Mouse (Mus musculus): ENCODE results near the gene Foxred2. TPM values are rescaled to one million over a fixed set of nuclear protein-coding genes. Genes with fewer than 3 reads are reported as not detected.
A peak's percentile ranks its signal among the peaks of the same experiment; 100 is the strongest.

Gene Foxred2
- polyA plus RNA-seq, 1 experiment from 2014 or later = 2.5 TPM

GRCm38 (mm10) chr15:77911065-77911464, 45.5 kb downstream of the Foxred2 start:
- Histone ChIP-seq H3K27me3 (replicated peaks) (no peaks in the 10 kb centered on the region), H3K27ac (no peak overlapping the region), H3K4me1 (replicated peaks) (peaks cover 12% of the 10 kb centered on the region), H3K36me3 (peaks cover 17% of the 10 kb centered on the region), H3K4me2 (replicated peaks) (no peak overlapping the region), H3K9me3 (no peaks in the 10 kb centered on the region), H3K4me3 (replicated peaks) (no peak overlapping the region), H3K9ac (no peak overlapping the region)
- peak; percentile 73 for ATAC-seq
- 33% methylated on average over 2 of the region's 2 CpGs for WGBS

GRCm38 (mm10) chr15:77907646-77908518, 48.6 kb downstream of the Foxred2 start:
- Histone ChIP-seq H3K4me2 (replicated peaks) (no peak overlapping the region), H3K27ac (peak overlapping the region; percentile 34; the same call in 1 of the 2 replicates), H3K27me3 (replicated peaks) (no peaks in the 10 kb centered on the region), H3K4me1 (replicated peaks) (peaks cover 31% of the 10 kb centered on the region), H3K9ac (no peak overlapping the region), H3K4me3 (replicated peaks) (no peak overlapping the region), H3K36me3 (no peaks in the 10 kb centered on the region), H3K9me3 (no peaks in the 10 kb centered on the region)
- WGBS = 44% methylated on average over 9 of the region's 9 CpGs
- ATAC-seq = 0 out of 2 replicates have a peak, but pooled peaks have one; percentile 30

DNA sequence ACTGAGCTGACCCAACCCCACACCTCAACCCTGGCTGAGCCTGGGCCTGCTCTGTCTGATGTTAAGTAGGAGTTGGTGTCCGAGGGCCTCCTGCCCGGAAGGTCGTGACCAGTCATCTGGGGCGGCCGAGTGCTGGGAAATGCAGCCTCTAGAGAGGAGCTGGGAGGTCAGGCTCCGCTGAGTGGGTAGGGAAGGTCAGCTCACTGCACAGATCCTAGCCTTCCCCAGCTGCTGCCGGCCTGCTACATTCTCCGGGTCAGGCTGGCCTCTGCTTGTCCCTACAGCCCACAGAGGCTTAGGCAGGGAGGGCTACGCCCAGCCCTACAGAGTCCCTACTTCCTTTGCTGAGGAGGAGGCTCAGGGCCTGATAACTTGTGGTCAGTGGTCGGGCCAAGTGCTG, 50.0 kb downstream of the Foxred2 start:
- no peak for ATAC-seq

GRCm38 (mm10) chr15:77906081-77906480, 50.4 kb downstream of the Foxred2 start:
- Histone ChIP-seq H3K27ac (peak overlapping the region; percentile 87; the same call in 1 of the 2 replicates), H3K4me2 (replicated peaks) (peak overlapping the region; percentile 69; the same call in 1 of the 2 replicates), H3K9me3 (no peaks in the 10 kb centered on the region), H3K4me3 (replicated peaks) (no peak overlapping the region), H3K4me1 (replicated peaks) (peaks cover 25% of the 10 kb centered on the region), H3K9ac (no peak overlapping the region), H3K27me3 (replicated peaks) (no peaks in the 10 kb centered on the region), H3K36me3 (no peaks in the 10 kb centered on the region)
- no peak for ATAC-seq
- 76% methylated on average over 8 of the region's 8 CpGs for WGBS

More for the DNA sequence above, 50.0 kb downstream of the Foxred2 start:
- Histone ChIP-seq H3K9ac (no peak overlapping the region), H3K27ac (0 out of 2 replicates have a peak overlapping the region, but pooled peaks have one; percentile 87), H3K9me3 (no peaks in the 10 kb centered on the region), H3K4me1 (replicated peaks) (peaks cover 27% of the 10 kb centered on the region), H3K4me2 (replicated peaks) (no peak overlapping the region), H3K4me3 (replicated peaks) (no peak overlapping the region), H3K36me3 (no peaks in the 10 kb centered on the region), H3K27me3 (replicated peaks) (no peaks in the 10 kb centered on the region)
- WGBS = 62% methylated on average over 10 of the region's 10 CpGs

DNA sequence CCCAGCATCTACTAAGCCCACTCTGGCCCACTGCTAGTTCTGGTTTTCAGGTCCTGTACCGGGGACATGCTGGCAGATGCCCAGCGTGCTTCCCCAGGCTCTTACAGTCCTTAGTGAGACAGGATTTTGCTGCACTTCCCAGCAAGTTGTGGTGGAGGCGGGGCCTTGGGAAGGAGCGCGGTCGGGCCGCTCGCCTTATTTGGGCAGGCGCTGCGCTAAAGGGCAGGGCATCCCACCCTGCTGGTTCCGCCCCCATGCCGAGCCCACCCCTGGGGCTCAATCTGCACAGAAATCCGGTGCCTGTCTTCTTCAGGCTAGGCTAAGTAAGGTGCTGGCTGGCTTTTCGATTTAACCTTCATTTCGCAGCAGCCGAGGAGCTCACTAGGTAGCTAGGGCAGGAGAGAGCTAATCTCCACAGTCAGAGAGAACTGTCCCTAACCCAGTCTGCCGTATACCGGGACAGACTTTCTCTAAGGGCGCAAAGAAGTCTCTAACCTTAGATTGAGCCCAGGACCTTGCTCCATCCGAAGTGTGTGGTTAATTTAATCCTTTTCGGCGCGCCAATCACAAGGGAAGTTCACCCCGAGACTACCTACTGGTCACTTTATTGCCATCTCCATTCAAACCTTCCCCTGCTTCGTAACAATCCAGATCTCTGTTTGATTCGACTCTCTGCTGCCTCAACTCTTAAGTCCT, 51.1 kb downstream of the Foxred2 start:
- Histone ChIP-seq H3K27ac (peak overlapping the region; percentile 87), H3K4me3 (replicated peaks) (peak overlapping the region; percentile 28), H3K9me3 (no peaks in the 10 kb centered on the region), H3K27me3 (replicated peaks) (no peaks in the 10 kb centered on the region), H3K36me3 (no peaks in the 10 kb centered on the region), H3K9ac (peak overlapping the region; percentile 42), H3K4me2 (replicated peaks) (peak overlapping the region; percentile 69), H3K4me1 (replicated peaks) (peaks cover 20% of the 10 kb centered on the region)
- WGBS = 9% methylated on average over 26 of the region's 26 CpGs
- ATAC-seq = peak; percentile 87

- Histone ChIP-seq H3K4me1 (replicated peaks) (peaks cover 20% of the 10 kb centered on the region), H3K27me3 (replicated peaks) (no peaks in the 10 kb centered on the region), H3K9ac (no peak overlapping the region), H3K36me3 (no peaks in the 10 kb centered on the region), H3K27ac (peak overlapping the region; percentile 87), H3K9me3 (no peaks in the 10 kb centered on the region), H3K4me3 (replicated peaks) (no peak overlapping the region), H3K4me2 (replicated peaks) (peak overlapping the region; percentile 69; the same call in 1 of the 2 replicates)
- no peak for ATAC-seq
- WGBS = 22% methylated on average over 12 of the region's 12 CpGs
Observed at GRCm38 (mm10) chr15:77904363-77904892, 52.1 kb downstream of the Foxred2 start.

- 56% methylated on average over 5 of the region's 5 CpGs for WGBS
- Histone ChIP-seq H3K36me3 (no peaks in the 10 kb centered on the region), H3K4me1 (replicated peaks) (peaks cover 20% of the 10 kb centered on the region), H3K27me3 (replicated peaks) (no peaks in the 10 kb centered on the region), H3K9ac (no peak overlapping the region), H3K27ac (no peak overlapping the region; the same call in 1 of the 2 replicates), H3K4me3 (replicated peaks) (no peak overlapping the region), H3K4me2 (replicated peaks) (no peak overlapping the region), H3K9me3 (no peaks in the 10 kb centered on the region)
- ATAC-seq = no peak
Observed at GRCm38 (mm10) chr15:77903176-77903575, 53.3 kb downstream of the Foxred2 start.

GRCm38 (mm10) chr15:77894926-77895325, 61.6 kb downstream of the Foxred2 start:
- Histone ChIP-seq H3K36me3 (no peaks in the 10 kb centered on the region), H3K4me2 (replicated peaks) (no peak overlapping the region), H3K27ac (no peak overlapping the region), H3K4me3 (replicated peaks) (no peak overlapping the region), H3K9ac (no peak overlapping the region), H3K27me3 (replicated peaks) (no peaks in the 10 kb centered on the region), H3K4me1 (replicated peaks) (0 out of 2 replicates have a peak, but pooled peaks cover 3% of the 10 kb centered on the region), H3K9me3 (no peaks in the 10 kb centered on the region)
- ATAC-seq = no peak
- WGBS = 83% methylated on average over 13 of the region's 14 CpGs

GRCm38 (mm10) chr15:77893292-77893691, 63.2 kb downstream of the Foxred2 start:
- no peaks in the 10 kb centered on the region for H3K9me3 ChIP-seq
- no peak overlapping the region for H3K4me3 ChIP-seq (replicated peaks)
- H3K27me3 ChIP-seq (replicated peaks) = no peaks in the 10 kb centered on the region
- no peak overlapping the region for H3K9ac ChIP-seq
- ATAC-seq = no peak
- WGBS = 71% methylated on average over 10 of the region's 10 CpGs
- no peak overlapping the region for H3K4me2 ChIP-seq (replicated peaks)
- no peaks in the 10 kb centered on the region for H3K36me3 ChIP-seq
- no peak overlapping the region for H3K27ac ChIP-seq
- H3K4me1 ChIP-seq (replicated peaks) = 0 out of 2 replicates have a peak, but pooled peaks cover 6% of the 10 kb centered on the region

DNA sequence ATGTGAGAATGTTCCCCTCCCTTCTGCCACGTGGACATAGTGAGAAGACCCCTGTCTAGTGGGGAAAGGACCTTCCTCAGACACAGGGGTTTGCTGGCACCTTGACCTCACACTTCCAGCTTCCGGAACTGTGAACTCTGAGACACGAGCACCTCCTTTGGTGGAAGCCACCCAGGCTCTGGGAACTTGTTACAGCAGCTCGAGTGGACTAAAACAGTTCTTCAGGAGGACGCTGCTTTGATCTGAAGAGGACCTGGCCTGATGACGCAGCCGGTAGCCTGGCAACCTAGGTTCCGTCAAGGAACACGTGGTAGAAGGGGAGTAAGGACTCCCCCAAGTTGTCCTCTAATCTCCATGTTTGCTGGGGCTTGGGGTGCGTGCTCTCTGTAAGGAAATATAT, 64.1 kb downstream of the Foxred2 start:
- H3K4me3 ChIP-seq (replicated peaks) = no peak overlapping the region
- no peak for ATAC-seq
- H3K4me1 ChIP-seq (replicated peaks) = 0 out of 2 replicates have a peak, but pooled peaks cover 6% of the 10 kb centered on the region
- no peak overlapping the region for H3K27ac ChIP-seq
- no peaks in the 10 kb centered on the region for H3K27me3 ChIP-seq (replicated peaks)
- no peaks in the 10 kb centered on the region for H3K9me3 ChIP-seq
- no peak overlapping the region for H3K4me2 ChIP-seq (replicated peaks)
- H3K9ac ChIP-seq = no peak overlapping the region
- H3K36me3 ChIP-seq = no peaks in the 10 kb centered on the region
- 89% methylated on average over 10 of the region's 10 CpGs for WGBS

DNA sequence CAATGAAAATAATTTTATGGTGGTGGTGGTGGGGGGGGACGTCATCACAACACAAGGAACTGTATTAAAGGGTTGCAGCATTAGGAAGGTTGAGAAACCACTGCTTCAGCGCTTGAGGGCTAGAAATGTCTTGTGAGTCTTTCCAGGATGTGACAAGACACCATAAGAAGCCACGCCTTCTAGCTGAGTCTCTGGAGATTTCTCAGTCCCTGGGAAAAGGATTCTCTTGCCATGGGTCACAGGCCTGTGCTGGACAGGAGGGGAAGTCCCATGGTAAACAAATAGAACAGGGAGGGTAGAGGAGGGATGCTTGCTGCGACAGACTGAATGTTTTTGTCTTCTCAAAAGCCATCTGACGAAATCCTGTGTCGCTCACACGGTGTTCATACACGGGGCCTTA, 64.8 kb downstream of the Foxred2 start:
- H3K36me3 ChIP-seq = no peaks in the 10 kb centered on the region
- no peak overlapping the region for H3K27ac ChIP-seq
- ATAC-seq = no peak; the same call in 1 of the 2 replicates
- 0 out of 2 replicates have a peak, but pooled peaks cover 6% of the 10 kb centered on the region for H3K4me1 ChIP-seq (replicated peaks)
- WGBS = 66% methylated on average over 8 of the region's 8 CpGs
- no peak overlapping the region for H3K4me3 ChIP-seq (replicated peaks)
- H3K4me2 ChIP-seq (replicated peaks) = no peak overlapping the region
- no peak overlapping the region for H3K9ac ChIP-seq
- H3K9me3 ChIP-seq = no peaks in the 10 kb centered on the region
- H3K27me3 ChIP-seq (replicated peaks) = no peaks in the 10 kb centered on the region
